Mouse (Mus musculus) small intestine, adult 2 months (tissue): ENCODE results near the gene Ccdc82. TPM values are rescaled to one million over a fixed set of nuclear protein-coding genes. Genes with fewer than 3 reads are reported as not detected.

Experiments used
- H3K27ac ChIP-seq: fragments of 200-500 bp; 2 replicates; pipeline ENCODE4 v1.5.1; 2012; ENCODE audit warnings: low read depth, low read length, control low read depth, inconsistent platforms; ENCODE audit not compliant: insufficient read depth
- H3K27me3 ChIP-seq: fragments of 200-500 bp; 2 replicates; pipeline ENCODE4 v1.6.1; 2012; ENCODE audit warnings: mild to moderate bottlenecking, moderate library complexity, low read length, inconsistent platforms; ENCODE audit not compliant: control insufficient read depth, insufficient read depth
- H3K36me3 ChIP-seq: fragments of 200-500 bp; 2 replicates; pipeline ENCODE4 v1.6.1; 2012; ENCODE audit warnings: mild to moderate bottlenecking, low read length, control low read depth, inconsistent platforms; ENCODE audit not compliant: control insufficient read depth, insufficient read depth
- H3K4me1 ChIP-seq: fragments of 200-500 bp; 2 replicates; pipeline ENCODE4 v1.6.1; 2012; ENCODE audit warnings: low read length, inconsistent platforms, mixed read lengths; ENCODE audit not compliant: control insufficient read depth, insufficient read depth, insufficient read length
- H3K4me3 ChIP-seq: fragments of 200-500 bp; 2 replicates; pipeline ENCODE4 v1.5.1; 2012; ENCODE audit warnings: low read depth, mild to moderate bottlenecking, control low read depth, inconsistent platforms, low read length, moderate library complexity
- CTCF ChIP-seq: fragments of 200-500 bp; IDR thresholded peaks from 2 replicates; pipeline ENCODE4 v1.5.1; 2012; ENCODE audit warnings: low read depth, mild to moderate bottlenecking, control low read depth, inconsistent platforms, low read length, moderate library complexity, mixed read lengths; ENCODE audit not compliant: insufficient replicate concordance, insufficient read length; ENCODE audit errors: extremely low read depth
- POLR2A ChIP-seq: fragments of 200-500 bp; IDR thresholded peaks from 2 replicates; pipeline ENCODE4 v1.6.1; 2012; ENCODE audit warnings: low read depth, mild to moderate bottlenecking, control low read depth, inconsistent platforms, low read length, moderate library complexity
- WGBS: fragments of 180-500 bp; shearing (Covaris S2); methylation state at CpG from one replicate; pipeline ENCODE4 v1.1.7; 2018; 5-methylcytosine and 5-hydroxymethylcytosine counted together
- polyA plus RNA-seq: library from polyadenylated mRNA; depleted of rRNA; stranded (reverse); fragments of >200 nt; gene quantifications from 2 replicates; pipeline ENCODE4 v1.2.3, GENCODE M21; 2012

The Ccdc82 gene
- polyA plus RNA-seq, 1 experiment = 4.1 TPM

DNA sequence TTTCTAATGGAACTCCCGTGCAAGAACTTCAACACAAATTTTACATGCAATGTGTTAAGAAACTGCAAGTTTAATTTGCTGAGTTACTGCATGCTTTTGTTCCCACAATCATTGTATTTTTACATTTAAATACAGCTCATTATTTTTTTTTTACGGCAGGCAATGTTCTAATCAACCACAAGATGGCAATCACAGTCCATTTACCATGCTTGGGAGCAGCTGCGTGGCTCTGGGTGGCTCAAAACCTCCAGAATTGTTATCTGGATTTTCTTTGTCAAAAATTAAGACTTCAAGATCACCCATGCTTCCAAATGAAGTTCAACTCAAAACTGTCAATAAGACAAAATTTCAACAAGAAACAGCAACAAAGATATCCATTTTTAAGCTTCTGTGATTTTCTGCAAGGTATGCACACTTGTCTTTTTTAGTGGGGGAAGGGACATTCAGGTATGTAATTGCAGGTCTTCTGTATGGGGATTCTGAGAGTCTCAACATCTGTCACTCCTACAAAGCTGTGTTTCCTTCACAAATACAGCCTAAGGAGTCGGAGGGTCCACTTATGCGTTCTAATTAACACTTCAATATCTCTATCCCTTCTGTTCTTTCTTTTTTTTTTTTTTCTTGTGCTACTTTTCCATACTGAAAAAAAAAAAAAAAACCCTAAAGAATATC lies 15.1 kb upstream of the Ccdc82 start:
- no peaks in the 10 kb centered on the region for H3K4me1 ChIP-seq
- H3K27ac ChIP-seq = no peak overlapping the region
- H3K4me3 ChIP-seq = no peak overlapping the region
- H3K27me3 ChIP-seq = no peaks in the 10 kb centered on the region
- TF ChIP-seq CTCF = peak; percentile 62; the same call in 1 of the 2 replicates
- TF ChIP-seq POLR2A = no peak
- H3K36me3 ChIP-seq = no peaks in the 10 kb centered on the region
- 11% methylated on average over 5 of the region's 5 CpGs for WGBS

DNA sequence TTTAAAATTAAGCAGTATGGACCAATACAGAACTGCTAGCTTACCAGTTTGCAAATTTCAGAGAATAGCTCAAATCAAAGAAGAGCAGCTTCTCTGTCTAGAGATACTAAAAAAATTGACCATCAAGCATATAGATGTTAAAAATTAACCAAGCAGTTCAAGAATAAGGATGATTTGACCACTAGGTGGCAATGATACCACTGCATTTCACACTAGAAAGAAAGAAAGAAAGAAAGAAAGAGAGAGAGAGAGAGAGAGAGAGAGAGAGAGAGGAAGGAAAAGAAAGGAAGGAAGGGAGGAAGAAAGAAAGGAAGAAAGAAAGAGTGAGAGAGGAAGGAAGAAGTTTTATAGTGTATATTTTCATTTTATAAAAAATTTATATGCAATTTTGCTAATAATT lies 4.4 kb upstream of the Ccdc82 start:
- peaks cover 7% of the 10 kb centered on the region; the same call in 1 of the 2 replicates for H3K4me1 ChIP-seq
- no peak overlapping the region for H3K27ac ChIP-seq
- no peaks in the 10 kb centered on the region for H3K27me3 ChIP-seq
- H3K4me3 ChIP-seq = no peak overlapping the region
- TF ChIP-seq CTCF (no peak), POLR2A (no peak)
- H3K36me3 ChIP-seq = peaks cover 1% of the 10 kb centered on the region

- no peaks in the 10 kb centered on the region for H3K27me3 ChIP-seq
- H3K4me1 ChIP-seq = peaks cover 9% of the 10 kb centered on the region; the same call in 1 of the 2 replicates
- peak within 1 kb of the TSS; percentile 85 for H3K27ac ChIP-seq
- H3K4me3 ChIP-seq = peak within 1 kb of the TSS; percentile 74
- peaks cover 1% of the 10 kb centered on the region for H3K36me3 ChIP-seq
- TF ChIP-seq POLR2A = no peak
- no peak for TF ChIP-seq CTCF
- 2% methylated on average over 10 of the region's 10 CpGs for WGBS
Measured at GRCm38 (mm10) chr9:13245481-13245880, 1.3 kb upstream of the Ccdc82 start, which contains the start of gene Jrkl. TSS of gene Jrkl (minus strand) at chr9:13245829.

DNA sequence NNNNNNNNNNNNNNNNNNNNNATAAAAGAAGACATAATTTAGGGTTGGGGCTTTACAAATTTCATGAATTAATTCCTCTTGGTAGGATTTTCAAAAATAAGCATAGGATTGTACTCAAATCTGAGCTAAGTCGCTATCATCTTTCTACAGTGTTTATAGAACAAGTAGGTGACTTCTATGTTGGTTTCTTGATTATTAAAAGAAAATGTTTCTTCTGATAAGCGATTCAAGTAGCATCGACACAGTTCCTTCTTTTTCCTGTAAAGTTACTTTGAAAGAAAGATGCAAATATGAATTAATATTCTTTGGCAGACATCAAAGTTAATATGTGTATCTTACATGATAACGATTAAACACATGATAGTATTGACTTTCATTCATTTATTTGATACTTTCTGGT lies 1.3 kb downstream of the Ccdc82 start:
- no peaks in the 10 kb centered on the region for H3K27me3 ChIP-seq
- no peak overlapping the region for H3K4me3 ChIP-seq
- TF ChIP-seq CTCF = no peak
- TF ChIP-seq POLR2A = no peak
- 0 out of 2 replicates have a peak, but pooled peaks cover 1% of the 10 kb centered on the region for H3K36me3 ChIP-seq
- no peak overlapping the region for H3K27ac ChIP-seq
- 85% methylated on average over 4 of the region's 4 CpGs for WGBS
- peaks cover 9% of the 10 kb centered on the region; the same call in 1 of the 2 replicates for H3K4me1 ChIP-seq

- TF ChIP-seq POLR2A (no peak), CTCF (no peak)
- Histone ChIP-seq H3K4me1 (peaks cover 4% of the 10 kb centered on the region; the same call in 1 of the 2 replicates), H3K36me3 (peaks cover 6% of the 10 kb centered on the region; the same call in 1 of the 2 replicates), H3K27ac (no peak overlapping the region), H3K4me3 (no peak overlapping the region), H3K27me3 (no peaks in the 10 kb centered on the region)
- WGBS = 69% methylated on average over 2 of the region's 2 CpGs
Measured at GRCm38 (mm10) chr9:13251251-13251650, 4.5 kb downstream of the Ccdc82 start.

- H3K36me3 ChIP-seq = peaks cover 7% of the 10 kb centered on the region; the same call in 1 of the 2 replicates
- no peak overlapping the region for H3K4me3 ChIP-seq
- H3K4me1 ChIP-seq = no peaks in the 10 kb centered on the region
- no peak for TF ChIP-seq CTCF
- TF ChIP-seq POLR2A = no peak
- no peak overlapping the region for H3K27ac ChIP-seq
- 100% methylated on average over 1 of the region's 1 CpGs for WGBS
- no peaks in the 10 kb centered on the region for H3K27me3 ChIP-seq
Measured at GRCm38 (mm10) chr9:13256726-13257125, 10.0 kb downstream of the Ccdc82 start.

GRCm38 (mm10) chr9:13258173-13258572 lies 11.4 kb downstream of the Ccdc82 start:
- no peak for TF ChIP-seq POLR2A
- no peak for TF ChIP-seq CTCF
- no peak overlapping the region for H3K4me3 ChIP-seq
- 89% methylated on average over 2 of the region's 2 CpGs for WGBS
- H3K4me1 ChIP-seq = no peaks in the 10 kb centered on the region
- H3K36me3 ChIP-seq = peaks cover 5% of the 10 kb centered on the region; the same call in 1 of the 2 replicates
- H3K27me3 ChIP-seq = no peaks in the 10 kb centered on the region
- H3K27ac ChIP-seq = no peak overlapping the region
